Mouse (Mus musculus) 416B (cell line): ENCODE measurements around the gene Tnfrsf23.
A peak's percentile ranks its signal among the peaks of the same experiment; 100 is the strongest.
"Not testable (repeated sequence)": the region's sequence is repeated elsewhere in the genome, so short reads cannot be mapped to it uniquely, and the experiment has no call there.

Experiments used
- DNase-seq: peaks from one replicate; pipeline ENCODE4 v3.0.0; 2011; ENCODE audit warnings: low read depth

The Tnfrsf23 gene

DNA sequence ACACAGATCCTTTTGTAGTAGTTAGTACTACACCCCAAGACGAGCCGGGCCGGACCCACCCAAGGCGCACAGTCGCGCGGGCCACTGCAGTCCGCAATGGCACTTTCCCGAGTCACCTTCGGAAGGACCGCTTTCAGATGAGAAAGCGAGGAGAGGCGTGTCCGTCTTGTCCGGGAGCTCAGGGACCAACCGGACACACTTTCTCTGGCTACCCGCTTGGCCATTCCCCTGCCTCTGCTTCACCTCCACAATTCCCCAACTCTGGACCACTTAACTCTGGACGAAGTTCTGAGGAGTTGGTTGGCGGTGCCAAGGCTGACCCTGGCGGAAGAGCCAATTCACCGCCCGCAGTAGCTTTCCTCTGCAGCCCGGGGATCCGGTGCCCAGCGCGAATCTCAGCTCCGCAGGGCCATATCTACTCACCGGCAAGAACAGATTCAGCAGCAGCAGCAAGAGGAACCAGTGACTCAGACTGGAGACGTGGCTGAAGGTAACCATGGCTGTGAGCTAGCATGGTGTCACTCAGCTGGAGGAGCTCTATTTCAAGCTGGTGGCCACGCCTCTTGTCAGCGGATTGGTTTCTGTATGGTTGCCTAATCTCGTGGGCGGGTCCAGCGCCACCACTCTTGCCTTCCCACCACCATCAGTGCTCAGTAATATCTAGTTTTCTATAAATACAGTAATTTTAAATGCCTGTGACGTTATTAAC is at the start of gene Tnfrsf23:
Gene Tnfrsf23 (minus strand): TSS at position 514 of the 709 bp plus-strand sequence.
- DNase-seq = peak; percentile 96

DNA sequence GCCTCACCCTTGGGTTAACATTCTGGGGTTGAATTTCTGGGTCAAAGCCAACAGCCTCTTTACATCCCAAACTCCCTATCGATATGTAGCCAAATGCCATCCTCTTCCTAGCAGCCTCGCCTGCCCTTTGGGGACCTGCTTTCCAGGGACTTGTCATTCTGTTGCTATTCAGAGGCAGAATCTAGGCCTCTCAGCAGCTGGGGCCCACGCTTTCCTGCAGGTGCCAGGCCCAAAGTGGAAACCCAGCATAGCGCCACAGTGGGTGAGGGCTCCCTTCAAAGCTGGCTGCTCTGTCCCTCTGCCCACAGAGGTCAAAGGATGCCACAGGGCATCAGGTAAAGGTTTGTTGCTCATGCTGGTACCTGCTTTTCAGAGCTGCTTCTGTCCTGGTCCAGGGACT is 48.1 kb upstream of the Tnfrsf23 start:
- no peak for DNase-seq

DNA sequence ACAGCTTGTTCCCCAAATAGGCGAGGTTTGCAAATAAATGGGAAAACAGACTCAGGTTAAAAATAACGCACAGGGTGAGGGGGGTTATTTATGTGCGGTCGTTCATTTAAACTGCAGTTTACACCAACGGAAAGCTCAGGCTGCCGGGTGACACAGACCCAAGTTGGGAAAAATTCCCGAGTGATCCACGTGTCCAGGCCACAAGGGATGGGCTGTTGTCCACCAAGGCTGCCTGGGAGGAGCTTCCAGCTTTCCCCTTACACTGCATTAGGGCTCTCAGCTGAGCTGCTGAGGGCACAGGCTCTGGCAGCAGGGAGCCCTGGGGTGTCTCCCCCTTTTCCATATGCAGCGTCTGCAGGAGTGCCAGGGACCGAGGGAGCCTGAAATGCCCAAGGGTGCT is 44.2 kb upstream of the Tnfrsf23 start:
- no peak for DNase-seq

DNA sequence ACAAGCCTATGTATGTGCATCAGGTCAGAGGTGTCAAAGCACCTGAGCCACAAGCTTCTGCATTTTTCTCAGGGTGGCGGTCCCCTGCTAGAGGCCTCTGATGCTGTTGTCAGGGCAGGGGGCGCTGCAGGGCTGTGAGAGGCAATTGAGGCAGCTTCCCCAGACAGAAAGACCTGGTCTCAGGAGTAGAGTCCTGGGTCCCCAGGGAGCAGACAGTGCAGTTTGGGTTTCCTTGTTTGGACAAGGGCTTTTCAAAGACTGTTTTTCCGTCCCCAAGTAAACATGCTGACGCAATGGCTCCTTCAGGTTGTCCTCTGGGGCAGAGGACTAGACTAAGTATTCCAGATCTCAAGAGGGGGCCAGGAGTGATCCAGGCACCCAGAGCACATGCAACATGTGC is 40.7 kb upstream of the Tnfrsf23 start:
- DNase-seq = no peak

DNA sequence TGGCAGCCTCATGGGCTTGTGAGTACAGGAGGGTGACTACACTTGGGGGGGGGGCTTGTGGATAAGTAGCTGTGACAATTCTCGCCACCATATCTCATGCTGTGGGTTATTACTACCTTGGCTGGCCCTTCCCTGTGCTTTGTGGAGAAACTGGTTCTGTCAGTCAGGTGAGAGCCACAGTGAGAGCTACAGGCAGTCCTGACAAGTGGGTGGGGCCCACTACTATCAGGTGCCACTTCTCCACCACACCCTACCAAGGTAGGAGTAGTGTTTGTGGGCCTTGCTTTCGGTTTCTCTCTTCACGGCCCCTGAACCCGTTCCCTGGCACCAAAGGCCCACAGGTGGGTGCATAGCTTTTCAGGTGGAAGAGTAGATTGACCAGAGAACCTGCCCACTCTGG is 38.2 kb upstream of the Tnfrsf23 start:
- no peak for DNase-seq

DNA sequence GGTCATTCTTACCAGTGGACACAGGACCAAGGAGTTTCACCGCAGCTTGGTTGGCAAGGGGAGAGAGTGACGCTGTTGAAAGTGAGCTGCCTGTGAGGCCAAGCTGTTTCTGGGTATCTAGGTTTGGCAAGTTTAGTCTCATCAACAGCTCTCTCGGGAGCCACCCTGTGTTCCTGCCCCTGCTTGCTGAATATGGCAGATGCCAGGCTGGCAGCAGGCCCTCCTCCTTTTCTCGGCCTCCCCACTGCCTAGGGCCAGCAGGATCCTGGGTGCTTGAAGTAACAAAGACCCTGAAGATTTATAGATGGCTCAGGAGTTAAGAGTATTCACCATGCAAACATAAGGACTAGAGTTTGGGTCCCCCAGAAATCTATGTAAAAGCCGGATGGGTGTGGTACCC is 37.0 kb upstream of the Tnfrsf23 start:
- no peak for DNase-seq

DNA sequence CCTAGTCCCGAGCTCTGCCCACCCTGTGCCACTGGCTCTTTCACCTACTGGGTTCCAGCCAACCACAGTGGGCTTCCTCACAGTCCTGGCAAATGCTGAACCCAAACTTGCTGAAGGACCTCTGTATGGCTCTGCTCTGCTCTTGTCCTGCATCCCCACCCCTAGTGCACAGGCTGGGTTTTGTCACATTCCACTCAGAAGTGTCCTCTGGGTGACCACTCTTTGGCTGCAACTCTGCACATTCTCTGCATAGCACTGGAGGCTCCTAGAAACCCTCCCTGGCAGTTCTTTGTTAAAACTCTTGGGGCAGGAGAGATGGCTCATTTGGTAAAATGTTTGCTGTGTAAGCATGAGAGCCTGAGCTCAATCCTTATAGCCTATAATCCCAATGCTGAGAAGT is 32.1 kb upstream of the Tnfrsf23 start:
- DNase-seq = no peak

DNA sequence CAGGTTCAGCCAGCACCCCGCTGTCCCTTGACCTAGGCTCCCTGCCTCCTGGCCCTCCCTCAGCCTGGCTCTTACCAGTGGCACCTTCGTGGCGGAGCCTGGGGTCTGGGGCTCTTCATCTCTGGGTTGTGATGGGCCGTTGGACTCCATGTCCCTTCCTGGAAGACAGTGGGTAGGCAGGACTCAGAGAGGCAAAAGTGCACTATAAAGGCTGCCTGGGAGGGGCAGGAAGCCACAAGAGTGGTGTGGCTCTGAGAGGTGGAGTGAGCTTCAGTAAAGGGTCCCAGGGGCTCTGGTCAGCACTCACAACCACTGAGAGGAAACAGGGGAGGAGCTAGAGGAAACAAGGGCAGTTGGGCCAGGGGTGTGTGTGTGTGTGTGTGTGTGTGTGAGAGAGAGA is 27.7 kb upstream of the Tnfrsf23 start:
- DNase-seq = peak; percentile 97

DNA sequence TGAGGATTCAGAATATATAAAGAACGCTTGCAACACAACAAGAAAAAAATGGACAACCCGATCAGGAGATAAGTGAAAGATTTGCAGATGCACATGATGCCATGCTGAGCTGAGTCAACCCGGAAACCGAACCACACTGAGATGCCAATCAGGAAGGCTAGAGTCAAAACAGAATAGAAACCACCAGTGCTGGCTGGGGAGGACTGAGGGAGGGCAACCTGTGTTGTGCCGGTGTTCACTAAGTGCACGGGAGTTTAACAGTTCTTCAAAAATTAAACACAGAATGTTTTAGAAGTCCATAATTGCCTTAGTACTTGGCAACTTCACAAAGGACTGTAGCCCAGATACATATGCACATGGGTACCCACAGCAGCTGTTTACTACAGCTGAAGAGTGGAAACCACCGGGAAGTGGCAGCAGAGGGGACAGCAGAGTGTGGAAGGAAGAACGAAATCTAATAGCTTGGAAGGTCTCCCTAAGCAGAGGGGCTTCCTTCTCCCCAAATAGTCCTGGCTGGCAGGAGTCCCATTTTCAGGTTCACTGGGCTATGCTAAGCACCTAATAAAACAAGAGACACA is 27.2 kb upstream of the Tnfrsf23 start:
- peak; percentile 95 for DNase-seq

DNA sequence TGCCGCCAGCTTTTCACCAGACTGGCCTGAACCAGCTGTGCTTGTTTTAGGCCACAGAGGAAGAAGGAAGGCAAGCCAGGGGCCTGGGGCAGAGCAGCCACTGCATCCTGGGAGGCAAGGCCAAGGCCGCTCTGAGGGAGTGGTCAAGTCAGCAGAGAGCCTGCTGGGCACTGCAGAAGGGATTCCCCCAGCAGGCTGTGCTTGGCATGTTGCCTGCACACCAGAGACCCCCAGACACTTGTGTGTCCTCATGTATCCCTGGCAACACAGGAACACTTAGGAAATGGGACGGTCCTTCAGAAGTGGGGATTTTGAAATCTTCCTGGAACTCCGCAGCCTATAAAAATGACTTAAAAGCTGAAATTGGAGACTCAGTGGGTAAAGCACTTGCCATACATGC is 26.4 kb upstream of the Tnfrsf23 start:
- peak; percentile 83 for DNase-seq

DNA sequence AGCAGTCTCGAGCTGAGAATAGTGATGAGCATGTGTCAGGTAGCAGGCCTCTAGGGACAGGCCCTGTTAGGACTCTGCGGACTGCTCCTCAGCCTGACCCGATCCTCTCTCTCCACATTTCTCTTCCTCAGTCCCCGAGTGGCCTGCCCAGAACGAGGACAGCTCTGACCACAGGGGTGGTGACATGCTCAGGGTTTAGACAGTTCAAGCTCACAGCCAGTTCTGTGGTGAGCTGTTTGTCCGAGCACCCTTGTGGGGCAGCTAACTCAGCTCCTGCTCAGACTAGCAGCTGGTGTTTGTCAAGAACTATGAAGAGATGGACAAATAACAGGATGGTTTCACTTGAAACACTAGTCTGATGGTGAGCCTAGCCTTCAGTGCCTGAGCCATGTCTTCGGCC is 25.7 kb upstream of the Tnfrsf23 start:
- DNase-seq = peak; percentile 35

DNA sequence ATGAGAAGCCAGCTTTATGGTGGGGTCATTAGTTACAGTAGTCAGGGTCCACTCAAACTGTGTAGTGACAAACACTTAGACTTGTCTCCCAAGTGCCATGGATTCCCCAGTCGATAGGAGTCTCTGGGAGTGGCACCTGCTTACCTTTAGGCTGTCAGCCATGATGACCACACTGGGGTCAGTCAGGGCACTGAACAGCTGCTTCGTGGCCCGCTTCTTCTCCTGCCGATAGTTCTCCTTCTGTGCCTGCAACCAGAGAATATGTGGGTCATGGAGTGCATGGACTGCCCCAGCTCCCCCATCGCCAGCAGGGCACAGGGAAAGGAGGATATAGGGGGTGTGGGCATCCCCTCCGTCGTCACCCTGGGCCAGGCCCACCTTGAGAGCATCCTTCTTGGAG is 23.7 kb upstream of the Tnfrsf23 start:
- no peak for DNase-seq

DNA sequence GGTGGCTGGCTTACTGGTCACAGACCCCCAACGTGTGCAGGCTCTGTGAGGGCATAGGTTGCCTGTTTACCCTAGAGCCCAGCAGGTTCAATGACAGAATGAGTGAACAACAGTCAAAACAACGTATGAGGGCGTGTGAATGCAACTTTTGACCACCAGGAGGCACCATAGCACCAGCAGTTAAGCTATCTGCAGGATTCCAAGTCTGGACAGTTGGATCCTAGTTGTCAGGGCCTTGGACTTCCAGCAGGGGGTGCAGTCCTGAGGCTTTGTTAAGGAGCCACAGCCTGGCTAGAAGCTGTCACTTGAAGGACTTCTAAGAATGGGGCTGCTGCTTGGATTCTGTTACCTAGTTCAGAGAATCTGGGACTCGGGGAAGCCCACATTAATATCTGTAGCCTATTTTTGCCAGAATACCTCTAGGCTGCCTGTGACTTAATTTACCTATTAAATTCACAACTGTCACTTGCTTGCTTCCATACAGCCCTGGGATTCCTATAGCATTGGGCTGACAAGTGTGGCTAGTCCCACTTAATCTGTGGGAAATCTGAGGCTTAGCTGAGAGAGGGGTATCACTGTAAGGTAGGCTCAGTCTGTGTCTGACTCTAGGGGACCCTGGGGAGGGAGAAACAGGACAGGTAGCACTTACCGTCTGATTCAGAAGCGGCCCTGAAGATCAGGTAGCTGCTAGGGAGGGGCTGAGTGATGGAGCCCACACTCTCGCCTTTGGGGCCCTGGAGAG is 21.2 kb upstream of the Tnfrsf23 start:
- DNase-seq = peak; percentile 98

DNA sequence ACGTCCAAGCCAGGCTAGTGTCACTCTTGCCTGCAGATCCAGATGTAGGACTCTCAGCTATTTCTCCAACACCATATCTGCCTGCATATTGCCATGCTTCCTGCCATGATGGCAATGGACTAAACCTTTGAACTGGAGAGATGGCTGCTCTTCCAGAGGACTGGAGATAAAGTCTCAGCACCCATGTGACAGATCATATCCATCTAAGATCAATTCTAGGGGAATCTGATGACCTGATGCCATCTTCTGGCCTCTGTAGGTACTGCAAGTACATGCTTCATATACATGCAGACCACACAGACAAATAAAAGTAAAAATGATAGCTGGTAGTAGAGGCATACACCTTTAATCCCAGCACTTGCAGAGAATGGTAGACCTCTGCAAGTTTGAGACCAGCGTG is 10.5 kb upstream of the Tnfrsf23 start:
- peak; percentile 76 for DNase-seq

DNA sequence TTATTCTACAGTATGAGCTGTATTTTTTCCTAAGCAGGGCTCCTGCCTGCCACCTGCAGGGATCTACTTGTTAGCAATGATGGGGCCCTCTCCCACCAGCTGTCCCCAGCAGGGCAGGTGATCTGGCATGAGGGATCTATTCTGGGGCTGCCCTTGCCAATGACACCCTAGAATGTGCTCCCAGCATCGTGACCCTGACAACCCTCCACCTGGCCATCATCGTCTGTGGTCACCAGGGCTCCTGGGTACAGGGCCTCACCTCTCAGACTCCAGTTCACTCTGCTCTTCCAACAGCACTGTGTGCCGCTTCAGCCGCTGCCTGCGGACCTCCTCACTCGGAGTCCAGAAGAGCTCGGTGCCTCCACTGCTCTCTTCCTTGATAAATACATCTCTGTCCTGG is 8.9 kb upstream of the Tnfrsf23 start:
- DNase-seq = no peak

DNA sequence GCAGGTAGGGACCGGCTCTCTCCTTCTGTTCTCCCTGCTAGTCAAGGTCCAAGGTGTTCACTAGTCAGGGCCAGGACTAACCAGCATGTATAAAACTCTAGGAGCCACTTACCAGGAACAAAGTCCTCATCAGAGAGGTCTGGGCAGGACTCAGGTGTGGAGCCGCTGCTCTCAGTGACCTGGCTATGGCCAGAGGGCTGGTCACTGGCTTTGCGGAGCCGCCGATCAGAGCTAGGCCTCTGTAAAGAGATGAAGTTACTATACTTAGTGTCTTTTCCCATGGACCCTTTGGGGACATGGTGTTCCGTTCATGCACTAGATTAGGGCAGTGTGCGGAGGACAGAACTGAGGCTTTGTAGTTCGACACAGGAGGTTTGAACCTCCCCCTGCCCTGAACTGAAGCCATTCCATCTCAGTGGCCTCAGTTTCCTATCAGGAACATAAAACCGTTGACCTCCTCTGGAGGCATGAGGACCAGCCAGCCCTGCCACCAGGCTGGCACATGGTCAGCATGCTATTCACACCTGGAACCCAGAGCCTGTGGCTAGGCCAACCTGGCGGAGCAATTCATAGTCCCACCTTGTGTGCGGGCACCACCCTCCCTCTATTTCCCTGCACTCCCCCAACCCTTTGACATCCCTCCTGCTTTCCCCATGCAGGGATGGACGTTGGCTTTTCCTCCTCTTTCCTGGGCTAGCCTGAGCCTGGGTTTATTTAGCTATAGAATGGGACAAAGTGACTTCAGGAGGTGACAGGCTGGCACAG is 7.3 kb upstream of the Tnfrsf23 start:
- no peak for DNase-seq

DNA sequence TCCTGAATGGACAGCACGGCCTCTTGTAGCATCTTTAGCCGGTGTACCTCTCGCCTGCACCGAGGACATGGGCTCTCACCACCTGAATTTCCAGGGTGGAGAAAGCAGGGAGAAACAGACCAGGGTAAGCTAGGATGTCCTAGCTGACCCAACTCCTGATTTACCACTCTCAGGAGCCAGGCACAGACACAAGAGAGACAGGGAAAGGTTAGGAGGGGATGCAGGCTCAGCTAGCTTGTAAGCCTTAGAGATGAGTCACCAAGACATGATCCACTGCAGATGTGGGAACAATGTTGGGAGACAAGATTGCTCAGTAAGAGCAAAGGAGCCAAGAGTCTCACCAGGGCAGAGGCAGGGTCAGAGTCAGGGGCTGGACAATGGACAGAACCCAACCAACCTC is 6.2 kb upstream of the Tnfrsf23 start:
- DNase-seq = no peak

DNA sequence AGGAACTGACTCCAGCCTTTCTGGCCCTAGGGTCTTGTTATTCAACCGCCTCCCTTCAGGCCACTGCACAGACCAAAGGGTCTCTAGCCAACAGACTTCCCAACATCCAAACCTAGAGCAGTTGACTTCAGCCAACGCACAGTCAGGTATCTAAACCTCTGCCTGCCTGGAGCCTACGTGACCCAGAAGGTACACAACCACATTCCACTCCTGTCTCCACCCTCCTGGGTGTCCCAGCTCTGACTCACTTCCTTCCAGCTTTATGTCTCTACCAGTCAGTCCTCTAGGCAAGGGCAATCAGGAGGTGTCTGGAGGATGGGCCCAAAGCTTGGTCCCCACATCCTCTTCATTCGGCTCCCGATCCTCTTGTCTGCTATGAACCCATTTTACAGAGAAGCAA is 5.5 kb upstream of the Tnfrsf23 start:
- DNase-seq = peak; percentile 50

DNA sequence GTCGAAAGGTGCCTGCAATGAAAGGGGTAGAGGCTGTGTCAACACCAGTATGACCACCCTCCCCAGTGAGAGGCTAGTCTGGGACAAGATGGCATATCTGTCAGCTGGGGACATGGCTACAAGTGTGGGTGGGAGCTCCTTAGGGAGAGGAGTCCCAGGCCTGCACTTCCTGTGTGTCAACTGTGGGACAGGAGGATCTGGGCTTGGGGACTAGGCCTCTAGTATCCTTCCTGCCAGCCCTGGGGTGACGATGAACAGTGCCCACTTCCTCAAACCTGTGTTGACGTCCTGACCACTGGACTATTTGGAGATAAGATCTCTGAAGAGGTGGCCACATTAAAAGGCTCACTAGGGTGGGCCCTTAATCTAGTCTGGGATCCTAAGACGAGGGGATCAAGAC is 4.3 kb upstream of the Tnfrsf23 start:
- peak; percentile 60 for DNase-seq

DNA sequence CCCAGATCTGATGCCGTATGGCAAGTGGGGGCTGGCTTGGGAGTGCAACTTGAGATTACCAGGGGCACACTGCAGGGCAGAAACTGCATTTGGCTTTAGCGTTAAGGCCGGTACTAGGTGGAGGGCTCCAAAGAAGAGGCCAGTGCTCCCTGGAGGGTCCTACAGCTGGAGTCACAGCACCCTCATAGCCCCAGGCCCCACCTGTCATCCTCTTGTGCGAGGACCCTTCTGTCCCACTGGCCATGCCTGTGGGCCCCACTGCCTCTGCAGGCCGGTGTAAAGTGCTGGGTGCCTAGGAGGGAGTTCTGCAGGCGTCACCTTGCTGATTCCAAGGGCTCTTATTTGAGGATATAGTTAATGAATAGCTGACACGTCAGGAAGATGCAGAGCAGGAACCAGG is 3.8 kb upstream of the Tnfrsf23 start:
- no peak for DNase-seq

DNA sequence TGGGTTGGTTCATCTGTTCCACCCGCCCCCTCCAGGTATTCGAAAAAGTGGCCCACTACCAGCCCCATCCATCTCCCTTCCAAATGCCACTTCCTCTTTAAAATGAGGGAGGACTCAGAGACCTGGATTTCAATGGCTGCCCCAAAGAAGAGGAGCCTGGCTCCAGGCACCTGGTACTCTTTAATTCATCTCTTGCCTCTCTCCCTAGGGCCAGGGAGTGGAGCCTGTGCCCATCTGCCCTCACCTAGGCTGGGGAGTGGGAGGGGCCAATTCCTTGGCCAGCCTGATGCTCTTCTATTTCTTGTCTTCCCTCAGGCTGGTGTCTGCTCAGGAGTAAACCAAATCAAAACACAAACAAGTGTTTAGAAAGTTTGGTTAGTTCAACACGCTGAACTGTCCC is 1.0 kb upstream of the Tnfrsf23 start:
- DNase-seq = not testable (repeated sequence)

DNA sequence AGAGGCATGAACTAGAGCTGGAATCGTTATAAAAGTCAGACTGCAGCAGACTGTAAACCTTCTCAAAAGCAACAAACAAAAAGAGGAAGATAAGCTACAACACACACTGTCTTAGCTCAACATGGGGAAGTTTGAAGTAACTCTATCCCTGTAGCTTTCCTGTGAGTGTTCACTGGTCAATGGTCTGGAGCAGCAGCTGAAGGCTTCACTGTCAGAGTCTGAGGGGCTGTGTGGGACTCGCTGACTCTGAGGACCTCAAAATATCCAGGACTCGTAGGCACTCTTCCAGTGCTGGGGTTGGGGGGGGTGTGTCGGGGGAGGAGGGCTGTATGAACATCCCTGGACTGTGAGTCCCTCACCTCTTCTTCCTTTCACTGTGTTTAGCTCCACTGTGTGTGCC is 519 bp upstream of the Tnfrsf23 start:
- peak; percentile 45 for DNase-seq

DNA sequence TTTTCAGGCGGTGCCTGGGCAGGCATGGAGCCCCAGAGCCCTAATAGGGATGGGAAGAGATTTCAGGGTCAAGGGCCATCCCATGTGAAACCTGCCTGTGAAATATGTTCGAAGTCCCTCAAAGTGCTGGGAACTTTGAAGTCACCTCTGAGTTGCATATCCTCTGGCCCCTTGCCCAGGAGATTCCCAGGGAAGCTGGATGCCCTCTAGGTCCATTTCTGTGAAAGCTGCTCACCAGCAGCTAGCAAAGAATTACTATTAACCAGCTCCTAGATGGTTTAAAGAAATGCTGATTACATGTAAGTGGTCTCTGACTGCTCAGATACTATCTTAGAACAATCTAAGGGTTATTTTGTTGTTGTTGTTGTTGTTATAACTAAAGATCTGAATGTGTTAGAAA is 1.1 kb downstream of the Tnfrsf23 start:
- DNase-seq = not testable (repeated sequence)
